In genomic region chr14:16132672-16133071, GRCm38 (mm10) we compare ENCODE assay signal across 11 mouse cellular contexts.
"Had no signal": no experiment of that assay in that cellular context is flagged by ENCODE, and none has a peak within 500 bp of the region (broad histone marks: within the 10 kb centered on the region; RNA-seq: fewer than 3 reads in every experiment).

No protein-coding gene starts in this region.

- H3K4me1 ChIP-seq: kidney, embryonic 15.5 days; limb, embryonic 15.5 days; liver, embryonic 13.5 days; midbrain, embryonic 13.5 days; neural tube, embryonic 12.5 days had no signal

- DNase-seq: kidney, adult 2 months; kidney, postnatal 14 days; layer of hippocampus, postnatal 36 days; liver, embryonic 13.5 days; lung, adult 18-20 months; lung, postnatal 36 days; spleen, adult 18-20 months had no signal

- H3K27me3 ChIP-seq: kidney, embryonic 15.5 days; limb, embryonic 15.5 days; liver, embryonic 13.5 days; midbrain, embryonic 13.5 days; neural tube, embryonic 12.5 days had no signal

- H3K27ac ChIP-seq: kidney, embryonic 15.5 days; limb, embryonic 15.5 days; liver, embryonic 13.5 days; midbrain, embryonic 13.5 days; neural tube, embryonic 12.5 days had no signal

- H3K4me3 ChIP-seq: kidney, embryonic 15.5 days; limb, embryonic 15.5 days; liver, embryonic 13.5 days; midbrain, embryonic 13.5 days; neural tube, embryonic 12.5 days had no signal
